Mouse (Mus musculus) hematopoietic stem cell, adult 5-6 weeks (primary cell): ENCODE data around the gene Rnft2. TPM values are rescaled to one million over a fixed set of nuclear protein-coding genes. Genes with fewer than 3 reads are reported as not detected.
A peak's percentile ranks its signal among the peaks of the same experiment; 100 is the strongest.

Experiments used
- ATAC-seq, 2 experiments: fragments of 125-278 bp in 1 of 2; replicated peaks in 1 of 2; 2 replicates each; pipeline ENCODE4 v1.8.0; 2016 to 2017; ENCODE audit warnings: inconsistent platforms in 2 of 2, mild to moderate bottlenecking in 2 of 2, moderate number of reproducible peaks in 2 of 2, low read depth in 1 of 2, moderate TSS enrichment in 1 of 2; ENCODE audit not compliant: low FRiP score in 2 of 2, poor library complexity in 2 of 2, severe bottlenecking in 2 of 2, insufficient read depth in 1 of 2, low TSS enrichment in 1 of 2
- total RNA-seq: library from RNA; stranded (forward); fragments of 172-1452, 232-1000 nt; gene quantifications from 2 replicates; pipeline ENCODE4 v1.2.3, GENCODE M21; 2017

Gene Rnft2
- total RNA-seq, 1 experiment from 2014 or later: not detected

- no peak for ATAC-seq
These were observed 89.4 kb downstream of the Rnft2 start for GRCm38 (mm10) chr5:118155565-118155947.

DNA sequence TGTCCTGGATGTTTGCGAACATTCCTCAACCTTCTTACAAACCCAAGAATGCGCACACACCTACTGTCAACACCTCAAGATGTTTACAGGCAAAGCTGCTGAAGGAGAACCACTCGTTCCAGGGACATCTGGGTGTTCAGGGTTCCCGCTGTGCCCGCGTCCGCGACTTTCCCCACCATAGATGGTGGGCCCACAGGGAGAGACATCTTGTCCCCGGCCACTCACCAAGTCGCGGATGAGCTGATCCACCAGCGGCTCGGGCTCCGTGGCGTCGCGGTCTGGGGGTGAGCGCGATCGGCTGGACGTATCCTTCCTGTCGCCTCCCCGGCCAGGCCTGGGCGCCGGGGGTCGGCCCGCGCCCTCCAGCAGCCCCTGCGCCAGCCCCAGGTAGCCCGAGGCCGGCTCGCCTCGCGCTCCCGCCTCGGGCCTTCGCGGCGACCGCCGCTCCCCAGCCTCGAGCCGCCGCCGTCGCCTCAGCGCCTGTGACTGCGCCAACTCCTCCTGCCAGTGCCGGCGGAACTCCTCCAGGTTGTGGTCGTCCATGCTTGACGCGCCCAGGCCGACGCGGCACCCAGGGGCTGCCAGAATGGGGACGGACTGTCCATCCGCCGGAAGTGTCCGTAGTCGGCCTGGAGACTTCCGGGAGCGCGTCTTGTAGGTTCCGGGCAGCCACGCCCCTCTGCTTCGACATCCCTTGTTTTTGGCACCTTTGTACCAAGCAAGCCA is 89.9 kb downstream of the Rnft2 start, which contains the start of gene Fbxw8:
Gene Fbxw8, minus strand, starts transcription at position 626 of the 726 bp plus-strand sequence.
- peak; percentile 80 to 92 for ATAC-seq

- no peak for ATAC-seq
These were observed 95.2 kb downstream of the Rnft2 start for GRCm38 (mm10) chr5:118149711-118150110.

DNA sequence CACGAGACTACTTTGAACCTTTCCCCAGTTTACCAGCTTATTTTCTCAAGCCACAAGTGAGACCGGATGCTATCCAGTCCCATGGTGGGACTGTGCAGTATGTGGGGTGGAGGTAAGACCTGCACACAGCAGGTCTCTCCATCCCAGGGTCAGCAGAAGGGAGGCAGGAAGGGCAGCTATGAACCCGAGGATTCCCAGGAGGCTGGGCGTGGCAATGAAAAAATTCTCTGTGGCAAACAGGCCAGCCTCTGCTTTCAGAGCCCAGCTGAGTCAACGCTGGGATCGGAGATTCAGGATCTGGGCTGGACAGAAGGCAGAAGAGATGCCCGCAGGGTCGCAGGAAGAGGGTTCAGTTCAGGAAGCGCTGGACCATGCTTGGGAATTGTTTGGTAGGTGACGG is 97.7 kb downstream of the Rnft2 start:
- ATAC-seq: no peak

- ATAC-seq: no peak
These were observed 98.8 kb downstream of the Rnft2 start for GRCm38 (mm10) chr5:118145999-118146679.

DNA sequence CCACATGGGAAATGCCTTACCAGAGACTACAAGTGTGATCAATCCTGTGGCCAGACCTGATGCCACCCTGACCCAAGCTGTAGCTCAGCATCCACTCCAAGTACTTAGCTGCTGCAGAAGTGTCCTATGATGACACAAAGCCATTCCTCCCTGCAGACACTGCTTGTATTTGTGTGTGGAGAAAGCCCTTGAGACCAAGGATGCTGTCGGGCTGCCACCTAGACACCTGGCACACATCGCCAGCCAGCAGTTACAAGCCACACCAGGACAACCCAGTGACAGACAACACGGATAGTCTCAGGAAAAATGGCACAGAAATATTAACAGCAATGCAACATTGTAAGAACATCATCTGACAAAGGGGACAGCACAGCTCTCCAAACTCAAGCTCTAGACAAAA is 99.5 kb downstream of the Rnft2 start:
- no peak for ATAC-seq

DNA sequence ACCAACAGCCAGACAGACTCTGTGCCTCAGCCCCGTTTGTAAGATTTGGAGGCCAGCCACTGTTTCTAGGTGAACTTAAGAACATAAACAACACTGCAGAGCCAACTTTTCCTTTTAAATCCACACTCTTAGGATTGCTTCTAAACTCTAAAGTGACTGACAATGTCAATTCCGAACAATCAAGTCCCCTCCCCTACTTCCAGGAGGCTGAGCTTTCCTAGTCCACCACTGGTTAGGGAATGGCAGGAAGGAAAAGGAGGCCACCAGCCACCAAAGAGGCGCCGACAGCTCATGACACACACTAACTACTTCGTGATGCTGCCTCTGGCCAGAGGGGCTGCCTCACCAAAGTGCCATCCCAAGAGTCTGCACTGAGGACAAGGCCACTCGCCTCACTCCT is 100.1 kb downstream of the Rnft2 start:
- no peak for ATAC-seq

DNA sequence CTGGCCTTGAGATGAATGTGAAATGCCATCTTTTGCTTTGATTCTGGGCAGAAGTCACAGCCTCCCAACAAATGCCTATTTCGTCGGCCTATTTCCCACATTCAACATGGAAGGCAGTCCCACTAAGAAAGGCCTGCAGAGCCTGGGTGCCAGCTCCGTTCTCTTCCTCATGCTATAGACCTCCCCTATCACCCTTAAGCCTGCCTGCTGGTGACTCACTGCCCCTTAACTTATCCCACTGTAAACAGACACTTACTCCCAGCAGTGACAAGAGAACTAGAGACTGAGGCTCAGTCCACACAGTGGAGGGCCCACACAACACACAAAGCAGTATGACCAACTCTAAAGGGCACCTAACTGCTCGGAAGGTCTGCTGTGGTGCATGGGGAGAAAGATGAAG is 100.6 kb downstream of the Rnft2 start:
- ATAC-seq: no peak

- ATAC-seq: no peak
These were observed 101.5 kb downstream of the Rnft2 start for GRCm38 (mm10) chr5:118143211-118144026.

GRCm38 (mm10) chr5:118142471-118142870 is 102.4 kb downstream of the Rnft2 start:
- ATAC-seq: no peak

Other genes with a start within 250 kb of the Rnft2 start
- 1.0 TPM in 1 of 2 replicates, not detected in the other for gene Tesc, start 217.4 kb downstream of the Rnft2 start, total RNA-seq
- gene Fbxw8, start 89.7 kb downstream of the Rnft2 start, total RNA-seq: 20.3 and 23.1 TPM in 2 replicates
- gene Hrk, start 80.5 kb downstream of the Rnft2 start, total RNA-seq: not detected in 2 replicates
- 3.3 and 3.8 TPM in 2 replicates for gene 2410131K14Rik, start 111 bp upstream of the Rnft2 start, total RNA-seq